Mouse (Mus musculus) CH12.LX (cell line): Measurements from ENCODE around the gene Bicd2. TPM values are rescaled to one million over a fixed set of nuclear protein-coding genes. Genes with fewer than 3 reads are reported as not detected.

ENCODE experiments used
- DNase-seq: peaks from one replicate; pipeline ENCODE4 v3.0.0-alpha.2; 2013; ENCODE audit errors: extremely low read depth
- H3K27ac ChIP-seq: 2 replicates; pipeline ENCODE4 v1.5.1; 2012; ENCODE audit warnings: low read depth, mild to moderate bottlenecking, control low read depth, moderate library complexity; ENCODE audit not compliant: insufficient read depth
- H3K27me3 ChIP-seq: replicated peaks from 2 replicates; pipeline ENCODE3; 2012; ENCODE audit warnings: inconsistent platforms
- H3K36me3 ChIP-seq, 2 experiments: replicated peaks in 1 of 2; 2 replicates each; pipeline versions ENCODE3 to v1.6.1; 2012; ENCODE audit warnings: inconsistent platforms in 1 of 2, low read length in 1 of 2, mild to moderate bottlenecking in 1 of 2, mixed read lengths in 1 of 2, moderate library complexity in 1 of 2; ENCODE audit not compliant: control insufficient read depth in 1 of 2, insufficient read depth in 1 of 2
- H3K4me1 ChIP-seq, 2 experiments: 2 replicates each; pipeline ENCODE4 v1.6.1; 2012; ENCODE audit warnings: inconsistent platforms in 1 of 2, moderate library complexity in 1 of 2; ENCODE audit not compliant: insufficient read depth in 2 of 2, control insufficient read depth in 1 of 2
- H3K4me2 ChIP-seq: 2 replicates; pipeline ENCODE4 v1.6.1; 2012; ENCODE audit warnings: low read depth, mild to moderate bottlenecking, control low read depth; ENCODE audit not compliant: poor library complexity, insufficient read depth, severe bottlenecking
- H3K4me3 ChIP-seq, 3 experiments: fragments of 150-350 bp in 1 of 3; sonication (generic) in 1 of 3; replicated peaks in 1 of 3; 2 replicates each; pipeline versions ENCODE3 to v1.5.1; 2011 to 2012; ENCODE audit warnings: low read depth in 2 of 3, low read length in 2 of 3, mild to moderate bottlenecking in 2 of 3, moderate library complexity in 2 of 3, control low read depth in 1 of 3, improper control_type of control experiment in 1 of 3, inconsistent platforms in 1 of 3, mixed read lengths in 1 of 3; ENCODE audit not compliant: poor library complexity in 1 of 3
- H3K79me2 ChIP-seq: replicated peaks from 2 replicates; pipeline ENCODE4 v1.6.1; 2012; ENCODE audit warnings: mild to moderate bottlenecking, moderate library complexity; ENCODE audit not compliant: control insufficient read depth, poor library complexity, insufficient read depth, severe bottlenecking; ENCODE audit errors: extremely low read depth
- H3K9ac ChIP-seq: 2 replicates; pipeline ENCODE4 v1.6.1; 2012; ENCODE audit warnings: low read depth, mild to moderate bottlenecking, control low read depth, moderate library complexity; ENCODE audit not compliant: insufficient read depth
- H3K9me3 ChIP-seq: replicated peaks from 2 replicates; pipeline ENCODE3; 2012; ENCODE audit warnings: low read length, inconsistent platforms, mixed read lengths
- BHLHE40 ChIP-seq: IDR thresholded peaks from 2 replicates; pipeline ENCODE4 v1.6.1; 2011; ENCODE audit warnings: mild to moderate bottlenecking, low read depth, low read length, improper control_type of control experiment
- CHD2 ChIP-seq: IDR thresholded peaks from 2 replicates; pipeline ENCODE4 v1.6.1; 2011; ENCODE audit warnings: low read length, improper control_type of control experiment
- CTCF ChIP-seq, 2 experiments: IDR thresholded peaks in 1 of 2; conservative IDR thresholded peaks in 1 of 2; 2 replicates each; pipeline ENCODE4 v1.5.1; 2011 to 2012; ENCODE audit warnings: low read depth in 2 of 2, low read length in 2 of 2, improper control_type of control experiment in 1 of 2, inconsistent platforms in 1 of 2, mild to moderate bottlenecking in 1 of 2, moderate library complexity in 1 of 2
- ELF1 ChIP-seq: IDR thresholded peaks from 2 replicates; pipeline ENCODE4 v1.6.1; 2014; ENCODE audit warnings: low read depth, mild to moderate bottlenecking, inconsistent platforms, low read length, improper control_type of control experiment
- EP300 ChIP-seq: IDR thresholded peaks from 2 replicates; pipeline ENCODE4 v1.6.1; 2011; ENCODE audit warnings: low read length, improper control_type of control experiment
- IRF4 ChIP-seq: IDR thresholded peaks from 2 replicates; pipeline ENCODE4 v1.6.1; 2014; ENCODE audit warnings: low read depth, mild to moderate bottlenecking, inconsistent platforms, low read length, improper control_type of control experiment
- MAZ ChIP-seq: IDR thresholded peaks from 2 replicates; pipeline ENCODE4 v1.6.1; 2012; ENCODE audit warnings: low read depth, mild to moderate bottlenecking, inconsistent platforms, low read length, improper control_type of control experiment, moderate library complexity
- MYC ChIP-seq: IDR thresholded peaks from 2 replicates; pipeline ENCODE4 v1.6.1; 2011; ENCODE audit warnings: low read depth, mild to moderate bottlenecking, improper control_type of control experiment, low read length
- POLR2A ChIP-seq: IDR thresholded peaks from 2 replicates; pipeline ENCODE4 v1.6.1; 2011; ENCODE audit warnings: low read depth, mild to moderate bottlenecking, improper control_type of control experiment, low read length
- POLR2AphosphoS2 ChIP-seq: IDR thresholded peaks from 2 replicates; pipeline ENCODE4 v1.6.1; 2011; ENCODE audit warnings: low read depth, low read length, improper control_type of control experiment
- SIN3A ChIP-seq: IDR thresholded peaks from 2 replicates; pipeline ENCODE4 v1.6.1; 2012; ENCODE audit warnings: low read length, improper control_type of control experiment, inconsistent platforms
- SMC3 ChIP-seq: IDR thresholded peaks from 2 replicates; pipeline ENCODE4 v1.6.1; 2011; ENCODE audit warnings: low read depth, low read length, improper control_type of control experiment
- TBP ChIP-seq: conservative IDR thresholded peaks from 2 replicates; pipeline ENCODE4 v1.6.1; 2011; ENCODE audit warnings: low read depth, low read length, improper control_type of control experiment
- TCF12 ChIP-seq: IDR thresholded peaks from 2 replicates; pipeline ENCODE4 v1.6.1; 2014; ENCODE audit warnings: low read depth, mild to moderate bottlenecking, inconsistent platforms, low read length, improper control_type of control experiment
- UBTF ChIP-seq: IDR thresholded peaks from 2 replicates; pipeline ENCODE4 v1.6.1; 2012; ENCODE audit warnings: low read depth, mild to moderate bottlenecking, inconsistent platforms, low read length, improper control_type of control experiment, moderate library complexity
- USF2 ChIP-seq: conservative IDR thresholded peaks from 2 replicates; pipeline ENCODE4 v1.6.1; 2011; ENCODE audit warnings: low read depth, low read length, improper control_type of control experiment
- ZC3H11A ChIP-seq: IDR thresholded peaks from 2 replicates; pipeline ENCODE4 v1.6.1; 2012; ENCODE audit warnings: low read depth, mild to moderate bottlenecking, inconsistent platforms, low read length, improper control_type of control experiment
- ZMIZ1 ChIP-seq: IDR thresholded peaks from 2 replicates; pipeline ENCODE4 v1.6.1; 2012; ENCODE audit warnings: low read depth, mild to moderate bottlenecking, inconsistent platforms, low read length, improper control_type of control experiment
- ZNF384 ChIP-seq: IDR thresholded peaks from 2 replicates; pipeline ENCODE4 v1.6.1; 2012; ENCODE audit warnings: low read depth, low read length, improper control_type of control experiment, inconsistent platforms
- dilution Hi-C: fragments of 300-500 bp; cut with MboI; formaldehyde crosslinking; loops from 2 replicates; pipeline ENCODE4 v1.14.3; 2020; ENCODE audit warnings: low sequenced_read_pairs; ENCODE audit not compliant: extremely low pct_unique_long_range_greater_than_20kb, extremely low pct_ligation_motif_present
- in situ Hi-C: fragments of 300-500 bp; cut with MboI; formaldehyde crosslinking; loops from 3 replicates; pipeline ENCODE4 v1.14.3; 2019; ENCODE audit warnings: low sequenced_read_pairs, low pct_ligation_motif_present, low pct_unique_long_range_greater_than_20kb, mixed read lengths
- polyA plus RNA-seq: library from polyadenylated mRNA; unstranded; fragments of >175 nt; gene quantifications from 2 replicates; pipeline ENCODE4 v1.2.1, GENCODE M21; 2012; ENCODE audit warnings: low read depth; ENCODE audit not compliant: insufficient read length
- total RNA-seq, 2 experiments: library from RNA; depleted of rRNA; stranded (reverse); fragments of 300-350 nt in 1 of 2; fragments of >200 nt in 1 of 2; gene quantifications; 2 replicates each; pipeline ENCODE4 v1.2.3; 2012 to 2014

Bicd2 gene
- total and polyA plus RNA-seq, 3 experiments = 16.9 to 26.5 (median 21.0) TPM

DNA sequence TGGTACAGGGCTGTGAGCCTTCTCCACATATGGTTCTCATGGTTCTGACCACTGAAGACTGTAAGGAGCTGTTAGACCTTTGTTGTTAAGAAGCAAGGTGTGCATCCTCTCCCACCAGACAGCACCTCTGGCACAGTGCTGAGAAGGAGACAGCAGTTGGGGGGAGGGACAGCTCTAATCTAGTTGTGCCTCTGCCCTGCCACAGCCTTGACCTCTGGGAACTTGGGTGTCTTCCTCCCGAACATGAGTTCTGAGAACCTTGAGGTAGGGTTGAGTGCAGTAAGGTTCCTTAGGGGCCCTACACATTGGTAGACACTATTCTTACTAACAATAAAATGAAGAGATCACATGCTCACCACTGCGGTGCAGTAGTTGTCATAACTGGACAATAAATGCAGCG, 16.8 kb downstream of the Bicd2 start:
- H3K4me3 ChIP-seq = no peak overlapping the region
- TF ChIP-seq IRF4 = no peak
- no peak for TF ChIP-seq CHD2
- TF ChIP-seq ELF1 = no peak
- no peak for TF ChIP-seq ZMIZ1
- no peak for TF ChIP-seq POLR2AphosphoS2
- TF ChIP-seq ZNF384 = no peak
- no peak for TF ChIP-seq MAZ
- no peak for TF ChIP-seq TCF12
- no peak for TF ChIP-seq CTCF (conservative IDR thresholded peaks at IDR 0.05 in 1 of 2, IDR thresholded peaks at IDR 0.05 in 1 of 2; ENCODE audit: low read depth in 2 of 2, low read length in 2 of 2)
- TF ChIP-seq MYC = no peak
- TF ChIP-seq ZC3H11A = no peak
- TF ChIP-seq EP300 = no peak
- TF ChIP-seq UBTF = no peak
- TF ChIP-seq POLR2A = no peak
- no peak for TF ChIP-seq SIN3A
- TF ChIP-seq USF2 = no peak
- no peak for TF ChIP-seq TBP
- H3K4me1 ChIP-seq = peaks cover 0 to 33% of the 10 kb centered on the region in 2 experiments; a peak in 2 of 4 replicates
- no peak overlapping the region for H3K27ac ChIP-seq
- no peaks in the 10 kb centered on the region for H3K79me2 ChIP-seq
- dilution Hi-C loops (no loop called here), in situ Hi-C loops (no loop called here)
- no peak overlapping the region for H3K9ac ChIP-seq
- peaks cover 0 to 41% of the 10 kb centered on the region in 2 experiments for H3K36me3 ChIP-seq
- DNase-seq = no peak
- H3K9me3 ChIP-seq = no peaks in the 10 kb centered on the region
- no peak overlapping the region for H3K4me2 ChIP-seq
- no peaks in the 10 kb centered on the region for H3K27me3 ChIP-seq

DNA sequence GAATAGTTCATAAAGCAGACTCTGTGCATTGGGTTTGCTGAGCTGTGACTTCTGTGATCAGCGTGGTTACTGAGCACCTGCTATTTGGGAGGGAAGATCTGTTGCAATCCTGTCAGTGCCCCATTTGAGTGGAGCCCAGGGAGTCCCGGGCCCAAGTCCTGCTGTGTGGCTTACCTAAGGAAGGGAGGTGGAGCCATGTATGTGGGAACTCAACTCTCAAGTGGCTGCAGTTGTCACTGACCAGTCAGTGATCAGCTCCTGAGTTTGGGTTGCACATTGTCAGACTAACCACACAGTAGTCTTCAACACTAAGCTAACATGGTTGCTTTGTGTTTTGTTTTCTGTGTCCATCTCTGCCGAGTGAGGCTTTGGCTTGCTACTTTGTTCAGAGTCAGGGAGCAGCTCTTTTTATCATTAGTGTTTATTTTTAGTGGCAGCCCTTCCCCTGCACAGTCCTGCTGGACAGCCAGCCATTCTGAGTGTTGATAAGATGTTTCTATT, 19.6 kb downstream of the Bicd2 start:
- Histone ChIP-seq H3K4me2 (no peak overlapping the region), H3K36me3 (peaks cover 0 to 34% of the 10 kb centered on the region in 2 experiments), H3K9me3 (no peaks in the 10 kb centered on the region), H3K4me3 (no peak overlapping the region), H3K27me3 (no peaks in the 10 kb centered on the region), H3K9ac (no peak overlapping the region), H3K4me1 (peaks cover 0 to 27% of the 10 kb centered on the region in 2 experiments; a peak in 2 of 4 replicates), H3K27ac (no peak overlapping the region), H3K79me2 (no peaks in the 10 kb centered on the region)
- TF ChIP-seq POLR2A = no peak
- TF ChIP-seq SMC3 = no peak
- no peak for TF ChIP-seq BHLHE40
- no peak for DNase-seq
- dilution Hi-C loops (no loop called here), in situ Hi-C loops (no loop called here)
